Mouse (Mus musculus) CD4-positive, CD25-positive, alpha-beta regulatory T cell, adult 9 weeks (primary cell): ENCODE results near the gene 4930426L09Rik. TPM values are rescaled to one million over a fixed set of nuclear protein-coding genes. Genes with fewer than 3 reads are reported as not detected.

Source experiments
- polyA plus RNA-seq: library from polyadenylated mRNA; unstranded; fragments of 100-300 nt; shearing (Covaris generic); gene quantifications from one replicate; pipeline ENCODE4 v1.2.1, GENCODE M21; 2017

The 4930426L09Rik gene
- 0.25 TPM for polyA plus RNA-seq

DNA sequence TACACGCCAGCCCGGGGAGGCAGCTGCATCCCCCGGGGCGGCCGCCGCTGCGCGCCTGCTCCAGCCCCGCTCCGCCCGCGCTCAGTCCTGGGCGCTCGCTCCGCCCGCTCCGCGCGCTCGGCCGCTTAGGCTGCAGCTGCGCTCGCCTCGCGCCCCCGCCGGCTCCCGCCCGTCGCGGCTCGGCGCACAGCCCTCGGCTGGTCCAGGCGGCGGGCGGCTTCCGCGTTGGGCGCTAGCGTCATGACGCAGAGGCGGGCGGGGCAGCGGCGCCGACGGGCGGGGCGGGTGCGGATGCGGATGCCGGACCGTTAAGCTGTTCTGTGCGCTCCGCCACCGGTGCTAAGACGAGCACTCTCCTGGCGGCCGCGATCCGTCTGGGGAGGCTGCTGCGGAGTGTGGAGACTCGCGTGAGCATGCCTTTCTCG is at the start of gene 4930426L09Rik, which contains the start of gene Pip4k2a:
4930426L09Rik (plus strand) TSS at position 290 of the 425 bp plus-strand sequence.
Pip4k2a (minus strand) TSS at position 73 of the 425 bp plus-strand sequence.

Other genes starting within 250 kb of the 4930426L09Rik start
- 22.9 TPM for gene Pip4k2a, start 217 bp upstream of the 4930426L09Rik start, polyA plus RNA-seq
- 3.5 TPM for gene Armc3, start 201.0 kb downstream of the 4930426L09Rik start, polyA plus RNA-seq